Mouse (Mus musculus): ENCODE results near the gene Slc35c2. TPM values are rescaled to one million over a fixed set of nuclear protein-coding genes. Genes with fewer than 3 reads are reported as not detected.

The Slc35c2 gene
- polyA plus RNA-seq, 1 experiment: 64.1 TPM

DNA sequence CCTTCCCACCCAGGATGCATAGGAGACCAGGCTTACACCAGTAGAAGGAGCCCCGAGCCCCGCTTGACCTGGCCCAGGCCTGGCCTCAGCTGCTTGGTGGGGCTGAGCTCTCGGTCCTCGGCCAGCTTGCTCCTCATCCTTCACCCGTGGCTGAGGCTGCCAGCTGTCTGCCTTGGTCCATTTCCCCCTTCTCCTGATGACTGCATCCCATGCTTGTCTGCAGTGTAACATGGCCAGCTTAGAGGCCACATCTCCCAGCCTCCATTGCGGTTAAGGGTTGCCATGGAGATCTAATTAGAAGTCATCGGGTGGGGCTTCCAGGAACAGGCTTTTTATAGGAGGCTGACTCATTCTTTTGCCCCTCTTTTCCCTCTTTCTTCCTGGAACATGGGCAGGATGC is 23.8 kb downstream of the Slc35c2 start:
- Histone ChIP-seq H3K27me3 (replicated peaks; ENCODE audit: control insufficient read depth, insufficient read depth, low read length) (no peaks in the 10 kb centered on the region), H3K4me3 (ENCODE audit: insufficient read depth, low read depth, low read length) (no peak overlapping the region), H3K36me3 (ENCODE audit: control insufficient read depth, insufficient read depth, low read length) (no peaks in the 10 kb centered on the region), H3K4me1 (ENCODE audit: control insufficient read depth, insufficient read depth, low read length) (no peaks in the 10 kb centered on the region), H3K27ac (ENCODE audit: insufficient read depth, low read depth, low read length) (no peak overlapping the region)
- 41% methylated on average over 7 of the region's 7 CpGs for WGBS
- no peak for DNase-seq
- TF ChIP-seq POLR2A (IDR thresholded peaks at IDR 0.05; ENCODE audit: low read depth, low read length) (no peak), CTCF (conservative IDR thresholded peaks at IDR 0.05; ENCODE audit: insufficient read depth, insufficient read length, low read depth, low read length) (no peak)

DNA sequence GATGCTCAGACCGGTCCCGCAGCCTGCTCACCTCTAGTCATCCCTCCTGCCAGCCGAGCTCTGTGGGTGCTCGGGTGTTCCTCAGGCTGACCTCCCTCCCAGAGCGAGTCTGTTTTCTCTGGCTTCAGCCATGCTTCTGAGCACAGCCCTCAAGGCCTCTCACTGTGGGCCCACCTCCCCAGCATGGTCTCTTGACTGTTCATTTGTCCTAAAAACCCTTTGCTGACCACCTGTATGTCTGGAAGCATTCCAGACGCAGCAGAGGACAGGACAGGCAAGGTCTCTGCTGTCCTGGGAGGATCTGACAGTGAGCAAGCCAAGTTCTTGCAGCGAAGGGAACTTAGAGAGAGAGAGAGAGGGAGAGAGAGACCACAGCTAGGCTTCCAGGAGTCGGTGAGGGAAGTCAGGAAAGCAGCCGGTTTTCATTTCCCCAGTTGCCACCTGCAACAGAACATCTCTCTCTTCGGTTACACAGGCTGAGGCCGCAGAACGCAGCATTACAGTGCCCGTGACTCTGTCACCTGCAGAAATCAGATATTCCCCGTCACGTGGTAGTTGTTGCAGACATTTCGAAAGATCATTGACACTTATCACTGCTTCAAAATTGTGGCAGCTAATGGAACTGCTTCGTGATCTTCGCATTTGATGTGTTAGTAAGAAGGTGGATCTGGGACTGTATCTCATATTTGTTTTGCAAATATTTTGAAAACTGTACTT is 25.2 kb downstream of the Slc35c2 start:
- H3K36me3 ChIP-seq (ENCODE audit: control insufficient read depth, insufficient read depth, low read length): no peaks in the 10 kb centered on the region
- DNase-seq: no peak
- no peaks in the 10 kb centered on the region for H3K4me1 ChIP-seq (ENCODE audit: control insufficient read depth, insufficient read depth, low read length)
- H3K27ac ChIP-seq (ENCODE audit: insufficient read depth, low read depth, low read length): no peak overlapping the region
- no peak for TF ChIP-seq CTCF (conservative IDR thresholded peaks at IDR 0.05; ENCODE audit: insufficient read depth, insufficient read length, low read depth, low read length)
- TF ChIP-seq POLR2A (IDR thresholded peaks at IDR 0.05; ENCODE audit: low read depth, low read length): no peak
- WGBS: 60% methylated on average over 18 of the region's 18 CpGs
- H3K27me3 ChIP-seq (replicated peaks; ENCODE audit: control insufficient read depth, insufficient read depth, low read length): no peaks in the 10 kb centered on the region
- no peak overlapping the region for H3K4me3 ChIP-seq (ENCODE audit: insufficient read depth, low read depth, low read length)

DNA sequence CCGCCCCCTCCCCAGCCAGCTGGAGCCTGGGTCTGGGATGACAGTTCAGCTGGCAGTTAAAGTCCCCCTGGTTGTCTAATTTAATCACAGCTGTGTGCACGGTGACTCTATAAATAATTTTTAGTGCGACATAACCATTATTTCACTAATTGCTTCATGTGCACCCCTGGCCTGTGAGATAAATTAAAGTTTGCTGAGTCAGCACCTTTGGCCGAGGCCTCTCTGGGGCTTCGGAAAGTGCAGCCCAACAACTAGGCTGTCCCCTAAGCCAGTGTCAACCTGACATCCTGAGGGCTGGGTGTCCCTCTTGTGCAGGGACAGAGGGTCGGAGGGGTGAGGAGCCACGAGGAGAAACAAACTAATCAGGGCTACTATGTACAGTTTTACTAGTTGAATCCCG is 27.8 kb downstream of the Slc35c2 start:
- H3K4me1 ChIP-seq (ENCODE audit: control insufficient read depth, insufficient read depth, low read length): no peaks in the 10 kb centered on the region
- H3K27me3 ChIP-seq (replicated peaks; ENCODE audit: control insufficient read depth, insufficient read depth, low read length): no peaks in the 10 kb centered on the region
- no peak overlapping the region for H3K4me3 ChIP-seq (ENCODE audit: insufficient read depth, low read depth, low read length)
- H3K36me3 ChIP-seq (ENCODE audit: control insufficient read depth, insufficient read depth, low read length): no peaks in the 10 kb centered on the region
- 58% methylated on average over 8 of the region's 8 CpGs for WGBS
- H3K27ac ChIP-seq (ENCODE audit: insufficient read depth, low read depth, low read length): no peak overlapping the region
- no peak for DNase-seq
- TF ChIP-seq CTCF (conservative IDR thresholded peaks at IDR 0.05; ENCODE audit: insufficient read depth, insufficient read length, low read depth, low read length): no peak
- TF ChIP-seq POLR2A (IDR thresholded peaks at IDR 0.05; ENCODE audit: low read depth, low read length): no peak

DNA sequence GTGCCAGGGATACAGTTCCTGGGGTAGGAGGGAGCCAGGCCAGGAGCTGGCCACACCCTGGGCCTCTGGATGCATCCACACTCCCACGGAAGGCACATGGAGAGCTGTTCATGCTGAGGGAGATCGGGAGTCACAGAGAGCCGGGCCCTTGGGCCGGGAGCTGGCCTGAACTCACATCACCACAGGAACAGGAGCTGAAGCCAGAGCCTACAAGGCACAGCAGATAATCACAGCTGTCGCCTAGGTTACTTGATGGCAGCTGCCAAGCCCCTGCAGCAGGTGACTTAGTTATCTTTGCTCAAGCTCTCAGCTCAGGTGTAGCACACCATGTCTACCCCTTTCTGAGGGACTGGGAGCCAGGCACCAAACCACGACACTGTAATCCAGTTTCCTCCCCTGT is 29.3 kb downstream of the Slc35c2 start:
- Histone ChIP-seq H3K36me3 (ENCODE audit: control insufficient read depth, insufficient read depth, low read length) (no peaks in the 10 kb centered on the region), H3K4me1 (ENCODE audit: control insufficient read depth, insufficient read depth, low read length) (no peaks in the 10 kb centered on the region), H3K27me3 (replicated peaks; ENCODE audit: control insufficient read depth, insufficient read depth, low read length) (no peaks in the 10 kb centered on the region), H3K4me3 (ENCODE audit: insufficient read depth, low read depth, low read length) (no peak overlapping the region), H3K27ac (ENCODE audit: insufficient read depth, low read depth, low read length) (no peak overlapping the region)
- no peak for DNase-seq
- 84% methylated on average over 6 of the region's 6 CpGs for WGBS
- TF ChIP-seq POLR2A (IDR thresholded peaks at IDR 0.05; ENCODE audit: low read depth, low read length): no peak
- TF ChIP-seq CTCF (conservative IDR thresholded peaks at IDR 0.05; ENCODE audit: insufficient read depth, insufficient read length, low read depth, low read length): no peak

DNA sequence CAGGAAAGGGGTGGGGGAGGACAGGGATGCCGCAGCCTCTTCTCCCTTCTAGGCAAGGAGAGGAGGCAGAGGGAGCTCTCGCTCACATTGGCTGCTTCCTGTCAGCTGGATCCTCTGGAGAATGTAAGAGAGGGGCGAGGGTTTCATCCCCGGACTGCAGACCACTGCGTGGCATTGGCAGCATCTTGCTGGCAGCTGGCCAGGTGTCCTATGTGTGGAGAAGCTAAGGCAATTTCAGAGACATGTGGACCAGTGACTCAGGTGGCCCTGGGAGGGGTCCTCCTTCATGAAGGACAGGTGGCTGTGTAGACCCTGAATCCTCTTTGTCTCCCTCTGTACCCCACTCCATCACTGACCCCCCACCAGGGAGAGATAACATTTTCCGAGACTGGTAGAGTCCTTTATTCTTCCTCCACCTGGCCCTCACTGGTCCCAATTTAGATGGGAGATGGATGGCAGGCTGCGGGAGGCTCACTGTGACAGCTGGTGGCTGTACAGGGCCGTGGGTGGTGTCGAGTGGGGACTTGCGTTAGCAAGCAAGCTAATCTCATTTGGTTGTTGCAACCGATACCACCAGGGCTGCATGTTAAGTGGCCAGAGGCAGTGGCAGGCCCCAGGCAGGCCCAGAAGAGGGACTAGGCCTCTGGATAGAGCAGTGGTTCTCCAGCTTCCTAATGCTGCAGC is 30.4 kb downstream of the Slc35c2 start:
- H3K4me3 ChIP-seq (ENCODE audit: insufficient read depth, low read depth, low read length): no peak overlapping the region
- no peak for TF ChIP-seq CTCF (conservative IDR thresholded peaks at IDR 0.05; ENCODE audit: insufficient read depth, insufficient read length, low read depth, low read length)
- no peak for TF ChIP-seq POLR2A (IDR thresholded peaks at IDR 0.05; ENCODE audit: low read depth, low read length)
- WGBS: 69% methylated on average over 11 of the region's 11 CpGs
- H3K4me1 ChIP-seq (ENCODE audit: control insufficient read depth, insufficient read depth, low read length): no peaks in the 10 kb centered on the region
- no peak for DNase-seq
- H3K36me3 ChIP-seq (ENCODE audit: control insufficient read depth, insufficient read depth, low read length): no peaks in the 10 kb centered on the region
- H3K27me3 ChIP-seq (replicated peaks; ENCODE audit: control insufficient read depth, insufficient read depth, low read length): no peaks in the 10 kb centered on the region
- no peak overlapping the region for H3K27ac ChIP-seq (ENCODE audit: insufficient read depth, low read depth, low read length)

DNA sequence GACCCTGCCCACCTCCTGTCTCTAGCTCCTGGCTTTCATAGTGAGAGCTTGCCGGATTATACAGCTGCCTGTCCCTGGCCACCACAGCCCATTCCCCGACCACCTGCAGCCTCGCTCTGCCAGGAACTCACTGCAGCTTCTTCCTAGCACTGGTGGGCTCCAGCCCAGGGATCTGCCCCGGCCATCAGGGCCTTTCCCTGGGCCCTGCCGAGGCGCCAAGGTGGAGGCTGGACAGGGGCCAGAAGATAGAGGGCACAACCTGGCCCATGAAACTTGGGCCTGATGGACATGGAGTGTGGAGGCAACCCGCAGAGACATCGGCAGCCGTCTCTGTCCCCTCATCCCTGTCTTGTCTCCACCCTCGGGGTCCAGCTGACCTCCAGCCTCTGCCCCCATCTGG is 31.5 kb downstream of the Slc35c2 start:
- WGBS: 80% methylated on average over 10 of the region's 10 CpGs
- Histone ChIP-seq H3K36me3 (ENCODE audit: control insufficient read depth, insufficient read depth, low read length) (no peaks in the 10 kb centered on the region), H3K27me3 (replicated peaks; ENCODE audit: control insufficient read depth, insufficient read depth, low read length) (no peaks in the 10 kb centered on the region), H3K4me3 (ENCODE audit: insufficient read depth, low read depth, low read length) (no peak overlapping the region), H3K27ac (ENCODE audit: insufficient read depth, low read depth, low read length) (no peak overlapping the region), H3K4me1 (ENCODE audit: control insufficient read depth, insufficient read depth, low read length) (no peaks in the 10 kb centered on the region)
- TF ChIP-seq CTCF (conservative IDR thresholded peaks at IDR 0.05; ENCODE audit: insufficient read depth, insufficient read length, low read depth, low read length) (no peak), POLR2A (IDR thresholded peaks at IDR 0.05; ENCODE audit: low read depth, low read length) (no peak)
- no peak for DNase-seq

DNA sequence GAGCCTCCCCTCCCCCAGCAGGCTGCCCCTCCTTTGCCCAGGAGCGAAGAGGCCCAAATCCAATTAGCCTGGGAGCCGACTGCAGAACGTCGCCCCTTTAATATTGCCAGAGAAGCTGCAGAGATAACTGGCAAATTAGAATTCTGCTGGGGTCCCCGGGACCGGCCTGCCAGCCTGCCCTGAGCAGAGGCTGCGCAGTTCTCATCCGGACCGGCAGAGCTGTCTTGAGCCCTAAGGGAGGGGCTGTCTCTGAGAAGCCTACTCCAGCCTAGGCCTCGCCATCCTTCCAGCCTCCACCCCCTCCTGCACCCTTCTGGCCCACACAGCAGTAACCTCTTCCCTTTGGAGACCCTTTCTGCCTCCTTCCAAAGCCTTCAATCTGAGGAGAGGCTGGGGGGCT is 33.8 kb downstream of the Slc35c2 start:
- no peaks in the 10 kb centered on the region for H3K36me3 ChIP-seq (ENCODE audit: control insufficient read depth, insufficient read depth, low read length)
- no peak for DNase-seq
- H3K27ac ChIP-seq (ENCODE audit: insufficient read depth, low read depth, low read length): no peak overlapping the region
- H3K4me3 ChIP-seq (ENCODE audit: insufficient read depth, low read depth, low read length): no peak overlapping the region
- H3K4me1 ChIP-seq (ENCODE audit: control insufficient read depth, insufficient read depth, low read length): no peaks in the 10 kb centered on the region
- TF ChIP-seq CTCF (conservative IDR thresholded peaks at IDR 0.05; ENCODE audit: insufficient read depth, insufficient read length, low read depth, low read length) (no peak), POLR2A (IDR thresholded peaks at IDR 0.05; ENCODE audit: low read depth, low read length) (no peak)
- H3K27me3 ChIP-seq (replicated peaks; ENCODE audit: control insufficient read depth, insufficient read depth, low read length): no peaks in the 10 kb centered on the region
- 49% methylated on average over 10 of the region's 10 CpGs for WGBS
